Mouse (Mus musculus): Measurements from ENCODE around the gene Rpl3. TPM values are rescaled to one million over a fixed set of nuclear protein-coding genes. Genes with fewer than 3 reads are reported as not detected.

Gene Rpl3
- polyA plus RNA-seq (2011; ENCODE audit: insufficient read depth, insufficient read length, low read depth, missing spikeins), result 2,815 and 3,044 TPM in 2 replicates

GRCm38 (mm10) chr15:80091121-80091955, at the start of gene Rpl3, which contains the start of gene Syngr1:
TSS of gene Rpl3 (minus strand) at chr15:80091868.
TSS of gene Syngr1 (plus strand) at chr15:80091334.
- Histone ChIP-seq H3K27me3 (ENCODE audit: control insufficient read depth, insufficient read depth, low read length, poor library complexity, severe bottlenecking) (no peaks in the 10 kb centered on the region), H3K9ac (ENCODE audit: low read depth, poor library complexity, severe bottlenecking) (peak within 1 kb of the TSS; percentile 52), H3K9me3 (replicated peaks; ENCODE audit: control insufficient read depth, insufficient read depth, low read length, poor library complexity, severe bottlenecking) (no peaks in the 10 kb centered on the region), H3K4me1 (ENCODE audit: control insufficient read depth, insufficient read depth, low read length) (peaks cover 5% of the 10 kb centered on the region), H3K36me3 (ENCODE audit: control insufficient read depth, insufficient read depth, low read length, poor library complexity, severe bottlenecking) (no peaks in the 10 kb centered on the region), H3K27ac (ENCODE audit: insufficient read depth, low read length) (peak within 1 kb of the TSS; percentile 39), H3K4me3 (ENCODE audit: low read depth, low read length) (peak within 1 kb of the TSS; percentile 80)
- TF ChIP-seq CTCF (IDR thresholded peaks at IDR 0.05; ENCODE audit: low read depth, low read length) (peak; percentile 63), EP300 (IDR thresholded peaks at IDR 0.05; ENCODE audit: insufficient read depth, low read depth, low read length) (no peak)

- Histone ChIP-seq H3K36me3 (ENCODE audit: control insufficient read depth, insufficient read depth, low read length, poor library complexity, severe bottlenecking) (peaks cover 12% of the 10 kb centered on the region), H3K4me3 (ENCODE audit: low read depth, low read length) (no peak overlapping the region), H3K9ac (ENCODE audit: low read depth, poor library complexity, severe bottlenecking) (no peak overlapping the region), H3K4me1 (ENCODE audit: control insufficient read depth, insufficient read depth, low read length) (peaks cover 3% of the 10 kb centered on the region), H3K27me3 (ENCODE audit: control insufficient read depth, insufficient read depth, low read length, poor library complexity, severe bottlenecking) (no peaks in the 10 kb centered on the region), H3K9me3 (replicated peaks; ENCODE audit: control insufficient read depth, insufficient read depth, low read length, poor library complexity, severe bottlenecking) (peaks cover 3% of the 10 kb centered on the region; the same call in 1 of the 2 replicates), H3K27ac (ENCODE audit: insufficient read depth, low read length) (no peak overlapping the region)
- TF ChIP-seq EP300 (IDR thresholded peaks at IDR 0.05; ENCODE audit: insufficient read depth, low read depth, low read length), result no peak
- TF ChIP-seq CTCF (IDR thresholded peaks at IDR 0.05; ENCODE audit: low read depth, low read length), result no peak
- no peak for TF ChIP-seq POLR2A (IDR thresholded peaks at IDR 0.05; ENCODE audit: insufficient read depth, low read length)
These were observed 49.2 kb upstream of the Rpl3 start for GRCm38 (mm10) chr15:80140878-80141277.

GRCm38 (mm10) chr15:80140302-80140701, 48.6 kb upstream of the Rpl3 start:
- Histone ChIP-seq H3K36me3 (ENCODE audit: control insufficient read depth, insufficient read depth, low read length, poor library complexity, severe bottlenecking) (peaks cover 12% of the 10 kb centered on the region), H3K9me3 (replicated peaks; ENCODE audit: control insufficient read depth, insufficient read depth, low read length, poor library complexity, severe bottlenecking) (peaks cover 3% of the 10 kb centered on the region; the same call in 1 of the 2 replicates), H3K27ac (ENCODE audit: insufficient read depth, low read length) (no peak overlapping the region), H3K4me3 (ENCODE audit: low read depth, low read length) (no peak overlapping the region), H3K27me3 (ENCODE audit: control insufficient read depth, insufficient read depth, low read length, poor library complexity, severe bottlenecking) (no peaks in the 10 kb centered on the region), H3K4me1 (ENCODE audit: control insufficient read depth, insufficient read depth, low read length) (peaks cover 3% of the 10 kb centered on the region), H3K9ac (ENCODE audit: low read depth, poor library complexity, severe bottlenecking) (no peak overlapping the region)
- TF ChIP-seq POLR2A (IDR thresholded peaks at IDR 0.05; ENCODE audit: insufficient read depth, low read length), result no peak
- TF ChIP-seq CTCF (IDR thresholded peaks at IDR 0.05; ENCODE audit: low read depth, low read length), result no peak
- TF ChIP-seq EP300 (IDR thresholded peaks at IDR 0.05; ENCODE audit: insufficient read depth, low read depth, low read length), result no peak

GRCm38 (mm10) chr15:80137945-80138791, 46.5 kb upstream of the Rpl3 start:
- no peak overlapping the region for H3K4me3 ChIP-seq (ENCODE audit: low read depth, low read length)
- peaks cover 3% of the 10 kb centered on the region; the same call in 1 of the 2 replicates for H3K9me3 ChIP-seq (replicated peaks; ENCODE audit: control insufficient read depth, insufficient read depth, low read length, poor library complexity, severe bottlenecking)
- H3K4me1 ChIP-seq (ENCODE audit: control insufficient read depth, insufficient read depth, low read length), result peaks cover 3% of the 10 kb centered on the region
- H3K36me3 ChIP-seq (ENCODE audit: control insufficient read depth, insufficient read depth, low read length, poor library complexity, severe bottlenecking), result peaks cover 12% of the 10 kb centered on the region; the same call in 1 of the 2 replicates
- TF ChIP-seq POLR2A (IDR thresholded peaks at IDR 0.05; ENCODE audit: insufficient read depth, low read length) (no peak), EP300 (IDR thresholded peaks at IDR 0.05; ENCODE audit: insufficient read depth, low read depth, low read length) (no peak), CTCF (IDR thresholded peaks at IDR 0.05; ENCODE audit: low read depth, low read length) (no peak)
- no peak overlapping the region for H3K27ac ChIP-seq (ENCODE audit: insufficient read depth, low read length)
- no peak overlapping the region for H3K9ac ChIP-seq (ENCODE audit: low read depth, poor library complexity, severe bottlenecking)
- no peaks in the 10 kb centered on the region for H3K27me3 ChIP-seq (ENCODE audit: control insufficient read depth, insufficient read depth, low read length, poor library complexity, severe bottlenecking)

GRCm38 (mm10) chr15:80136645-80137044, 45.0 kb upstream of the Rpl3 start:
- Histone ChIP-seq H3K27ac (ENCODE audit: insufficient read depth, low read length) (no peak overlapping the region), H3K4me1 (ENCODE audit: control insufficient read depth, insufficient read depth, low read length) (peaks cover 3% of the 10 kb centered on the region), H3K27me3 (ENCODE audit: control insufficient read depth, insufficient read depth, low read length, poor library complexity, severe bottlenecking) (no peaks in the 10 kb centered on the region), H3K9ac (ENCODE audit: low read depth, poor library complexity, severe bottlenecking) (no peak overlapping the region), H3K4me3 (ENCODE audit: low read depth, low read length) (no peak overlapping the region), H3K9me3 (replicated peaks; ENCODE audit: control insufficient read depth, insufficient read depth, low read length, poor library complexity, severe bottlenecking) (no peaks in the 10 kb centered on the region; the same call in 1 of the 2 replicates), H3K36me3 (ENCODE audit: control insufficient read depth, insufficient read depth, low read length, poor library complexity, severe bottlenecking) (peaks cover 7% of the 10 kb centered on the region; the same call in 1 of the 2 replicates)
- TF ChIP-seq CTCF (IDR thresholded peaks at IDR 0.05; ENCODE audit: low read depth, low read length), result no peak
- no peak for TF ChIP-seq EP300 (IDR thresholded peaks at IDR 0.05; ENCODE audit: insufficient read depth, low read depth, low read length)
- no peak for TF ChIP-seq POLR2A (IDR thresholded peaks at IDR 0.05; ENCODE audit: insufficient read depth, low read length)

Measured in ES-Bruce4 (cell line).